Mouse (Mus musculus) ovary, adult 10 weeks (tissue): Measurements from ENCODE around the gene Celsr2. TPM values are rescaled to one million over a fixed set of nuclear protein-coding genes. Genes with fewer than 3 reads are reported as not detected.

Source experiments
- polyA plus RNA-seq: library from polyadenylated mRNA; stranded (reverse); fragments of 350-450 nt; fragmentation: Illumina TruSeq; extraction: RNeasy Lipid Tissue Mini Kit (QIAGEN cat#74804); gene quantifications from one replicate; pipeline ENCODE4 v1.2.3, GENCODE M21; 2014

Celsr2 gene
- polyA plus RNA-seq, result 0.54 TPM

DNA sequence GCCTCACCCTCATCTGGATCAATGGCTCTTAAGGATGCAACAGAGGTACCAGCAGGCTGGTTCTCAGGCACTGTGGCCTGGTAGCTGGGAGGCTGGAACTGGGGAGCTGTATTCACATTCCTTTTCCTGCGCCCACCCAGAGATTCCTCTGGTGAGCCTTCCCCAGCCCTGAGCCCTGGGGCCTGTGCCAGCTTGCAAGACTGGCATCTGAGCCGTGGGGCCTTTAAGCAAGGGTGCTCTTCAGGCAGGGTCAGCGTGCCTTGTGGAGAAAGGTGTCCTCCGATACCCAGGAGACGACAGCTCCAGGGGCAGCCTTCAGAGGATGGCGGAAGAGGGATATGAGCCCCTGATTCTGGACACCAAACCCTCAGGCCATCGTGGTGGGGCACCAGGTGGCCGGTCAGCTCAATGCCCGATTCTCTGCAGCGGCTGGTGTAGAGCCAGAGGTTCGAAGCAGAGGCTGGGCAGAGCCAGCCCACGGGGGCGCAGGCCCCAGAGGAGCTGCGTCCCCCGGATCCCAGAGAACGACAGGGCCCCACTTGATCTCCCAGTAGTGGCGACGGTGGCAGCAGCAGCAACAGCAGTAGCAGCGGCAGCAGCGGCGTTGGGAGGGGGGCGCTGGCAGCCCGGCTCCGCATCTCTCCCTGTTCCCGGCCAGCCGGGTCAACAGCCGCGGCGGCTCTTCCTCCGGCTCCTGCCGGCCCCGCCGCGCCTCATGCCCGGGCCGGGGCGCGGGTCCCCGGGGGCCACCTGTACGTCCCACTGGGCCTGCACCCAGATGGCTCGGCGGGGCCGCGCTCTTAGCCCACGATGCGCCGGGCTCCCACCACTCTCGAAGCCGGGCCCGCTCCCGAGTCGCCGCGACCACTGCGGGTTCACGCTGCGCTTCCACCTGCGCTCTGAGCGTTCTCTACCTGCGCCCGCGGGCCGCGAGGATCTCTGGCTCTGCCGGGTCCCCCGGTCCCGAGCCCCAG is at the start of gene Celsr2:
TSS of gene Celsr2 (minus strand) at position 696 of the 974 bp plus-strand sequence.

DNA sequence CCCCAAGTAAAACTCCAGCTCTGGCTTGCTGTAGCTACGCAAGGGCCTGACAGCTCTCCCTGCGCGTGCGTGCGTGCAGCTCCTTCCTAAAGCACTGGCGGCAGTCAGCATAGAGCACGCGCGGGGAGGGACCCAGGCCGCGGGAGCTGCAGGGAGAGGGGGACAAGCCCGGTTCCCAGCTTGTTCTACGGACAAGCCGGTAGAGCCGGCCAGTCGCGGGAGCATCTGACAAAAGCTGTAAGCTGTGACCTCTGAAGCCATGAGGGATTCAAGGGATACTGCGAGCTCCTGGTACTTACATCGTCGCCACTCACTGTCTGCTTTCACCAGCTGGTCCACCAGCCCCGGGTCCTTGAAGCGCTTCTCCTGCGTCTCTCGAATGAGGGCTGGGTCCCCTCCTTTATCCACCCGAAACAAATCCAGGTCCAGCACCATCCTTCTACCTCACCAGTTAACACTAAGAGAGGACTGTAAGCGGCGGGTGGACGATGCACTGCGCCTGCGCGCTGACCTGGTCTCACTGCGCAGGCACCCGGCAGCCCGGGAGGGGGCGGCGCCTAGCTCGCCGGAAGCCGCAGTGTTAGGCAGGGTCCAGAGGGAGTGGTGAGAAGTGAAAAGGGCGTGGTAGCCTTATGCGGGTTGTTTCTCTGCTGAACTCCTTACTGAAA is 29.5 kb upstream of the Celsr2 start, which contains the start of gene Sars:
TSS of gene Sars (minus strand) at position 512 of the 668 bp plus-strand sequence.

DNA sequence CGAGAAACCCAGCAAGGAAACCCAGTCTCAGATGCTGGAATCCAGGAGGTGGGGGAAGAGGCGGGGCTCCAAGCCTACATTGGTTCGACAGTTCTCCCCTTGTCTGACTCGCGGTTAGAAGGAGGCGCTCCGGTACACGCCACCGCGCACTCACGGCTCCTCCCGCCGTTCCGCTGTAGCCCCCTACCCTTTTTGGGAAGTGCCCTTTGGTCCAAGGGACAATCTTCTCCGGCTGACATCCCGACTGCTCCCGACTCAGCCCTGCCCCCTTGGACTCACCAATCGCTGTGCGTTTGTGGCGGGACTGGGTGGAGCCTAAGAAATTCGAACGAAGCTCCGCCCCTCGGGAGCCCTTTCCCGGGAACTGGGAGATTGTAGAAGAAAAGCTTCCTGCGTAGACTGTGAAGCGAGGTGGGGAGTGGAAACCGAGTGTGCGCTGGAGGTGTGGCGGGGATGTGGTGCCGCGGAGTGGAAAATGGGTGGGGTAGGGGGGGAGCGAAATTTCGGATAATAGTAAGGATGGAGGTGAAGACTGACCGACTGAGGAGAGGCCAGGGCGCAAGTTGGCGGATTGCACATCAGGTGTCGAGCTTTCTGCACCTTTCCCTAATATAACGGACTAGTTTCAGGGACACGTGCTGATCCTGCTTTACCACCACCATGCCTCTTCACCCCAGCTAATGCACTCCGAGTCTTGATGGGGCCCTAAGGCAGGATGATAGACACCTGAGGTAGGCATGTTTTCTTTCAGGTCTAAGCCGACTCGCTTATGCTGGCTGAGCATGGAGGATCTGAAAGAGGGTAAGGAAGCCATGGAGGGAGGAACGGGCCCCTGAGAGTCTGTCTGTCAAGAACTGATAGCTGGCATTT is 31.6 kb downstream of the Celsr2 start, which contains the start of gene Psrc1:
TSS of gene Psrc1 (plus strand) at position 355 of the 870 bp plus-strand sequence.

GRCm38 (mm10) chr3:108364270-108364995 is 50.9 kb downstream of the Celsr2 start, which contains the start of gene Mybphl:
Mybphl (plus strand) TSS chr3:108364911.

Other genes with a start within 250 kb of the Celsr2 start
- 8.3 TPM for gene Amigo1, start 229.2 kb downstream of the Celsr2 start, polyA plus RNA-seq
- gene Cyb561d1, start 214.3 kb downstream of the Celsr2 start, polyA plus RNA-seq, result 3.5 TPM
- 1.2 TPM for gene Atxn7l2, start 204.6 kb downstream of the Celsr2 start, polyA plus RNA-seq
- gene Sypl2, start 188.9 kb downstream of the Celsr2 start, polyA plus RNA-seq, result not detected
- gene Psma5, start 158.6 kb downstream of the Celsr2 start, polyA plus RNA-seq, result 128 TPM
- 20.5 TPM for gene Sort1, start 131.5 kb downstream of the Celsr2 start, polyA plus RNA-seq
- not detected for gene Mybphl, start 50.6 kb downstream of the Celsr2 start, polyA plus RNA-seq
- 1.4 TPM for gene Psrc1, start 31.7 kb downstream of the Celsr2 start, polyA plus RNA-seq
- 13.7 TPM for gene Sars, start 29.7 kb upstream of the Celsr2 start, polyA plus RNA-seq
- gene 1700013F07Rik, start 118.6 kb upstream of the Celsr2 start, polyA plus RNA-seq, result 2.0 TPM
- gene 5330417C22Rik, start 121.0 kb upstream of the Celsr2 start, polyA plus RNA-seq, result 1.7 TPM
- gene Tmem167b, start 146.9 kb upstream of the Celsr2 start, polyA plus RNA-seq, result 102 TPM
- gene Taf13, start 156.1 kb upstream of the Celsr2 start, polyA plus RNA-seq, result 69.2 TPM
- gene Wdr47, start 175.7 kb upstream of the Celsr2 start, polyA plus RNA-seq, result 46.2 TPM
- gene Clcc1, start 238.4 kb upstream of the Celsr2 start, polyA plus RNA-seq, result 46.4 TPM